9 mouse cellular contexts compared by ENCODE assay signal in genomic region chr2:19665841-19666240, GRCm38 (mm10). TPM values are rescaled to one million over a fixed set of nuclear protein-coding genes. Genes with fewer than 3 reads are reported as not detected.
DNase-seq lines count a peak whose midpoint lies in the region; TF ChIP-seq lines count a peak whose summit lies in the region.
"Had no signal": no experiment of that assay in that cellular context is flagged by ENCODE, and none has a peak within 500 bp of the region (broad histone marks: within the 10 kb centered on the region; RNA-seq: fewer than 3 reads in every experiment).

No protein-coding gene starts in this region.

- no peak for TF ChIP-seq POLR2A in liver, adult 2 months (IDR thresholded peaks at IDR 0.05; ENCODE audit: extremely low read depth, insufficient read depth, low read length)
- TF ChIP-seq POLR2A in thymus, adult 2 months (IDR thresholded peaks at IDR 0.05; ENCODE audit: control insufficient read depth, extremely low read depth, insufficient read depth, low read length, poor library complexity) = no peak

- H3K79me2 ChIP-seq in liver, adult 2 months (ENCODE audit: control insufficient read depth, insufficient read depth, low read length) = no peaks in the 10 kb centered on the region

- H3K4me3 ChIP-seq in liver, adult 2 months (ENCODE audit: insufficient read depth, low read depth, low read length) = no peak overlapping the region
- H3K4me3 ChIP-seq in thymus, adult 2 months (ENCODE audit: control insufficient read depth, insufficient read depth, low read length) = no peak overlapping the region

- peaks cover 2% of the 10 kb centered on the region for H3K4me1 ChIP-seq in liver, adult 2 months (ENCODE audit: control insufficient read depth, insufficient read depth, low read length)
- no peaks in the 10 kb centered on the region for H3K4me1 ChIP-seq in thymus, adult 2 months (replicated peaks; ENCODE audit: control insufficient read depth, insufficient read depth, low read length)

- no peaks in the 10 kb centered on the region for H3K27me3 ChIP-seq in liver, adult 2 months (ENCODE audit: control insufficient read depth, insufficient read depth, low read length)
- H3K27me3 ChIP-seq in thymus, adult 2 months (ENCODE audit: control insufficient read depth, insufficient read depth, low read length) = no peaks in the 10 kb centered on the region

- peak; percentile 24 for DNase-seq in liver, adult 2 months (ENCODE audit: extremely low read depth, low read depth, low spot score)
- no peak for DNase-seq in liver
- peak; percentile 39 to 67 for DNase-seq in heart, adult 9 months (ENCODE audit: low spot score in 2 of 2)
- peak; percentile 41 to 59 for DNase-seq in kidney, postnatal 36 days
- DNase-seq in thymus, adult 2 months = peak; percentile 40
- DNase-seq in urinary bladder, adult 18-20 months (ENCODE audit: low spot score in 2 of 2) = no peak
- DNase-seq in adipocyte (ENCODE audit: low spot score) = no peak
- no peak for DNase-seq in urinary bladder, postnatal 14 days (ENCODE audit: low spot score)

- H3K36me3 ChIP-seq in liver, adult 2 months (ENCODE audit: control insufficient read depth, insufficient read depth, low read length) = no peaks in the 10 kb centered on the region
- H3K36me3 ChIP-seq in thymus, adult 2 months (ENCODE audit: control insufficient read depth, insufficient read depth, low read length) = no peaks in the 10 kb centered on the region
- H3K36me3 ChIP-seq: G1E had no signal

- no peak overlapping the region for H3K27ac ChIP-seq in liver, adult 2 months (replicated peaks; ENCODE audit: insufficient read depth, low read depth, low read length)
- H3K27ac ChIP-seq in thymus, adult 2 months (ENCODE audit: control insufficient read depth, insufficient read depth, low read length) = no peak overlapping the region

- no peak for TF ChIP-seq CTCF in liver, adult 2 months (IDR thresholded peaks at IDR 0.05; ENCODE audit: low read depth, low read length)
- no peak for TF ChIP-seq CTCF in thymus, adult 2 months (IDR thresholded peaks at IDR 0.05; ENCODE audit: borderline replicate concordance, control insufficient read depth, extremely low read depth, insufficient read depth, low read length, poor library complexity)

- 61% methylated on average over 3 of the region's 3 CpGs for WGBS in liver, adult 2 months
- 9% methylated on average over 3 of the region's 3 CpGs for WGBS in thymus, adult 2 months

- no peak overlapping the region for H3K9ac ChIP-seq in liver, adult 2 months (ENCODE audit: low read depth, low read length)

RNA-seq across cellular contexts. Expression of gene Otud1, which starts 8.3 kb away (rescaled TPM):
- 3.0 and 4.3 TPM in 2 replicates for total RNA-seq in liver, adult 2 months (2014; rRNA removed)
- 2.7 and 3.3 TPM in 2 replicates for polyA plus RNA-seq in liver, adult 2 months (2012; rRNA removed)
- polyA plus RNA-seq in thymus, adult 2 months (2012; rRNA removed) = 16.1 and 33.1 TPM in 2 replicates
- polyA plus RNA-seq: G1E had no signal

Comparison
In these comparisons a context has a peak if more than half of its experiments do, and no peak if none do; other contexts are left out.
1. DNase-seq: peak in liver, adult 2 months (single experiment), heart, adult 9 months (2 of 2), kidney, postnatal 36 days (2 of 2) and thymus, adult 2 months (single experiment); none in liver (single experiment), urinary bladder, adult 18-20 months (0 of 2), adipocyte (single experiment) and urinary bladder, postnatal 14 days (single experiment).